Mouse (Mus musculus) adipocyte (in vitro differentiated cells): ENCODE results near the gene Gla.
A peak's percentile ranks its signal among the peaks of the same experiment; 100 is the strongest.

Experiments
- DNase-seq: peaks from one replicate; pipeline ENCODE4 v3.0.0-alpha.2; 2016; ENCODE audit warnings: low spot score

The Gla gene

GRCm38 (mm10) chrX:134600659-134601379 lies at the start of gene Gla, which contains the start of gene Hnrnph2:
Gene Gla, minus strand, starts transcription at chrX:134601125.
Gene Hnrnph2, plus strand, starts transcription at chrX:134601179.
- peak; percentile 98 for DNase-seq

- DNase-seq: peak; percentile 89
Observed at GRCm38 (mm10) chrX:134648031-134648692, 47.2 kb upstream of the Gla start.

DNA sequence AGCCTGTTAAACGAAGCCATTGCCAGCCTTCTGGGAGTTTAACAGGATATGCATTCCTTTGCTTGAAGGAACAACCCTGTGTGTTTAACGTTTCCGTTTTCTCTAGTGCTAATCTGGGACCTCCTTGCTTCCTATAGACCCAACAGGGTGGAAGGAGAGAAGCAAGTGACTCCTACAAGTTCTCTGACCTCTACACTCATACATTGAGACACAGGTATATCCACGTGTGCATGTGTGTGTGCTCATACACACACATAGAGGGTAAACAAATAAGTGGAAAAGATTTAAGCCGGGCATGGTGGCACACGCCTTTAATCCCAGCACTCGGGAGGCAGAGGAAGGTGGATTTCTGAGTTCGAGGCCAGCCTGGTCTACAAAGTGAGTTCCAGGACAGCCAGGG lies 46.5 kb upstream of the Gla start:
- DNase-seq: no peak

- no peak for DNase-seq
Observed at GRCm38 (mm10) chrX:134646338-134646737, 45.4 kb upstream of the Gla start.

DNA sequence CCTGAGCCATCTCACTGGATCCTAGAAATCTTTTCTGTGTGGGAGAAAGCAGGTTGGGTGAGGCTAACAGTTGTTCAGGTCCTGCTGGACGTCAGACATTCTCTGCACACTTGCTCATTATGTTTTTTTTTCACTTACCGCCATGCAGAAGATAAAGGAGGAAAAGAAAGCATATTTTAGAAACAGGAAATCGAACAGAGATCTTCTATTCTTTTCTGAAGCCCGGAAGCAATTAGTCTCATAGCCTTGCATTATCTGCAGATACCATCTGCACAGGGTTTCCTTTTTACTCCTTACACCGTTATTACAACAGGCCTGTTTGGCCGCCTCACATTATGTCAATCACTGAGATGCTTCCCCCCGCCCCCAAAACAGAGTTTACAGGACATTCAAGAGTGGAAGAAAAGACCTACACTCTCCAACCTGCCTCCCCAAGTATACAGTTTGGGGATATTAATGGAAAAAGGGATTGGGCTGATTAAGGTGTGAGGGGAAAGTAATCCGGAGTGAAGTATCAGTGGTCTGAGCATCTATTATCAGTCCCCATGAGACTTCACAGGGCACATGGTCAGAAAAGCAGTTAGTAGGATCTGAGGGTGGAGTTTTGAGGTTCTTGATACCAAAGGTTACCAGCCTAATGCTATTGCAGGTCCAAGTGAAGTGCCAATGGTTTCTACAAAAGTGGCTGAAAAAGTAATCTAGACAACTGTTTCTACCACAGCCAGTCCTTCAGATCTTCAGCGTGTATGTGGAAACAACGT lies 40.3 kb upstream of the Gla start:
- no peak for DNase-seq

DNA sequence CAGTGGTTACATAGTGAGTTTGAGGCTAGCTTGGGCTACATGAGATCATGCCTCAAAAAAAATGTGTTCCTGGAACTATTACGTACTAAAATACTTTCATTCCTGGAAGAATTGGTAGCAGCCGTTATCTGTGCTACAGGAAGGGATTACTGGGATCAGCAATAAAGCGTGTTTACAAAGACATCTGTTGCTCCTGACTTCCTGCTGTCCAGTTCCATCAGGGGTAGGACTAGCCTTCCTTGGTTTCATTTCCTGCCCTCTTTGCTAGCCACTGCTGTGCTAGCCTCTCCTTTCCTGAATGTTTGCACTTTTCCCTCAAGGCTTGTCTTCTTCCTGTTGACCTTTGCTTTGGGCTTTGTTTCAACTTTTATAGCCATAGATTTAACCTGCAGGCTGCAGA lies 34.9 kb upstream of the Gla start:
- DNase-seq: no peak

GRCm38 (mm10) chrX:134635111-134635510 lies 34.2 kb upstream of the Gla start:
- DNase-seq: no peak

DNA sequence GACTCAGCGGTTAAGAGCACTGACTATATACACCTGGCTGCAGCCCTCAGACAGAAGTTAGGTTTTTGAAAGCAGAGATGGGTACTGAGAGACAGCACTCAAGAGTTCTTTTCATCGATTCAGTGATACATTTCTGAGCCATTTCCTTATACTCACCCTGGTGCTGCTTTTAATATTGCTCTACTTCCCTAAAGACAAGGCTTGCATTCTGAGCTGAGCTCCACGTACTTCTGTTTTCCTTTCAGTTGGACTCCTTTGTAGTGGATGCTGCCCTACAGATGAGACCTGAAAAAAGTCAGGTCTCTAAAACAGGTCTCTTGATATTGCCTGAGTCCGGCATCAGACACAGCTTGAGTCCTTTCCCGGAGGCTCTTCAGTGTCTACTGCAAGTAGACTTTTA lies 31.8 kb upstream of the Gla start:
- DNase-seq: no peak

- DNase-seq: no peak
Observed at GRCm38 (mm10) chrX:134628200-134628599, 27.3 kb upstream of the Gla start.

DNA sequence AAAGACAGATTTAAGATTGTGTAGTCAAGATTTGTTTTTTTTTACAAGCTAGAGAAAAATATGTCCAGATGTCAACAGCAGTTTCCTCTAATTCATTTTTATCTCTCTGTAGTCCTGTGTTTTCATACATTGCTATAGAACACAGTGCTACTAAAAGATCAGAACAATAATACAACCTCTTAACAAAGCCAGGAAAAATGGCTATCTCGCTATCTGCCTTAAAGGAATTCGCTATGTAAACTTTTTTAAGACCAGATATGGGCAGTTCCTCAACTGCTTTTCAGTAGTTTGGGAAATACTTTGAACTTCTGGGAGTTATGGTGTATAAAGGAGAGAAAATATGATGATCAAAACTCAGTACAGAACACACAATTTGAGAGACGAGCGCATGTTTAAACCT lies 22.4 kb upstream of the Gla start:
- no peak for DNase-seq

DNA sequence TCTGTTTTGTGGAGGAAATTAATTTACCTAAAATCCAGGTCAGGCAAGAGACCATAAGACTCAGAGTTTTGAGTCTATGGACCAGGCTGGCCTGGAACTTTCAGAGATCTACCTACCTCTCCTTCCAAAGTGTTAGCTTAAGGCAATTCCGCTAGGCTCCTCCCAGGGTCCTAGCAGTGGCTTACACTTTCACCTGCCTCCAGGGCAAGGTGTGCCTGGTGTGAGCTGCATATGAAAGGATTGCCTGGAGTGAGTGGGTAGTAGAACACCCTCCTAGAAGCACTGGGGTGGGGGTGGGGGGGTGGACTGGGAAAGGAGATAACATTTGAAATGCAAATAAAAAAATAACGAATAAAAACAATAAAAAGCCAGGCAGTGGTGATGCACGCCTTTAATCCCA lies 20.8 kb upstream of the Gla start:
- no peak for DNase-seq

DNA sequence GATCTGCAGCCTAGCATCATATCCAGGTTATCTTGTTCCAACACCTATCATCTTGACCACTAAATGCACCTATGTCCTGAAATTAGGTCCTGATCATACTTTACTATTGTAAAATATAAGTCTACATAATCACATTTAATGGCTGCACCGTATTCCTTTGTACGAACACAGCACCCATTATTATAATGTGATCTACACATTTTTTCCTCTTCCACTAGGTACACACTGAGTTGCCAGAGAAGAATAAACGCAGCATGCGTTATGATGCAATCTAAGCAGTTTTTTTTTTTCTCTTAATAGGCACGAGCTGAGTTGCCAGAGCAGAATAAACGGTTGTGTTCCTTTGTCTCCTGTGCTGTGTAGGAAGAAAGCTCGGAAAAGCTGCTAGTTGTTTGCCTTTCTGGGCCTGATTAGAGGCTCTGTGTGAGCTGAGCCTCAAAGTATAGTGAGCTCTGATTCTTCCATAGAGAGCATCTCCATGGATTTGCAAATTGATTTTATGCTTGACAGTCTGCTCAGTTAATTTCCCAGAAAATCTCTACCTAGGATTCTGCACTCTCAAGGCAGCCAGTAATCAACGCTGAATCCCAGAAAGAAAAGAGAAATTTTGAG lies 19.4 kb upstream of the Gla start:
- no peak for DNase-seq

GRCm38 (mm10) chrX:134619695-134620094 lies 18.8 kb upstream of the Gla start:
- DNase-seq: no peak

DNA sequence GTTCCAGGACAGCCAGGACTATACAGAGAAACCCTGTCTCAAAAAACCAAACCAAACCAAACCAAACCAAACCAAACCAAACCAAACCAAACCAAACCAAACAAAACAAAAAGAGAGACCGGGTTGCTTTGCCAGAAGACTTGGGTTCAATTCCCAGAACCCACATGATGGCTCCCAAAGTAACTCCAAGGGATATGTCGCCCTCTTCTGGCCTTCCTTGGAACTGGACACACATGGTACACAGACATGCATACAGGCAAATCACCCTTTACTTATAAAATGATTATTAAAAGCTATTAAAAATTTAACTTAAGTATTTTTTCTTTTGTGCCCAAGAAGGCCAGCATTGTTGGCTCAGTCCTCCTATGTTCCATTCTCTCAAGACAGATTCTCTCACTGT lies 13.4 kb upstream of the Gla start:
- DNase-seq: no peak

DNA sequence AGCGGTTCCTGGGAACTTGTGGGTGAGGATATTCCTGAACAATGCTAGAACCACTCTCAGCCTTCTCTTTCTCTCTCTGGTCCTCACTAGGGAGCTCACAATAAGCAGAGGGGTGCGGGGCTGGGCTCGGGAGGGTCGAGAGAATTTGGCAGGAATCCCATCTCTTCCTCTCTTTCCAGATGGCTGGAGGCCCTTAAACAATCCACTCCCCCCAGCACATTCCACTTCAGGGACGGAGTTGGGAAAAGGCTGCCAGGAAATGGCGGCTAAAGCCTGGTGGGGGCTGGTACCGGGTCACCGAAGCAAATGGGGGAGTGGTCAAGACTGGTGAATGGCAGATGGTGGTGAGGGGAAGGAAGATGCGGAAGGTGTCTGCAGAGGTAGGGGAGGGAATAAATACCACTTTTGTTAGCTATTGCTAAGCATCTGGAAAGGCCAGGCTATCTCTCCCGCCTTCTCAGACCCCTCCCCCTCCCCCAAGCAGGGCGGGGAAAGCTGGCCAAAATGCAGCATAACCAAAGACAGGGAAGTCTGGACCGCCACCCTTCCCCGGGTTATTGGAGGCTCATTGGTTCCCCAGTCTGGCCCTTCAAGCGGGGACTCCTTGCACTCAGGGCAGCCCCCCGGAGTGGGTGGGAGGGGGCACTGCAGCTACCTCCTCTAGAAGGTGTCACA lies 11.5 kb upstream of the Gla start:
- DNase-seq: no peak

- DNase-seq: no peak
Observed at GRCm38 (mm10) chrX:134610984-134611383, 10.1 kb upstream of the Gla start.

DNA sequence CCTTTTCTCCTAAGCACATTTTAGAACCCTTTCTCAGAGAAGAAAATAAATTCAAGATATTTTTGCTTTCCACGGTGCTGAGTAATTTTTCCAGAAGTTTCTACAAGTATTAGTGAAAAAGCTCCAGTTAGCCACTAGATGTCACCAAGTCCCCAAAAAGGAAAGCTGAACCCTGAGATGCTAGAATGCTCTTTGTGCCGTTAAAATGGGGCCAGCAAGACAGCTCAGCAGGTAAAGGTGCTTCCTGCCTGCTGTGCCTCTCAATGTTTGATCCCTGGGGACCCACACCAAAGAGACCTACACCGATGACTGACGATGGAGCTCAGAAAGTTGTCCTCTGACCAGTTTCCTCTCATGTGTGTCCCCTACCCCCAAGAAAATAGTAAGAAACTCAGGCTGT lies 8.5 kb upstream of the Gla start:
- peak; percentile 62 for DNase-seq

DNA sequence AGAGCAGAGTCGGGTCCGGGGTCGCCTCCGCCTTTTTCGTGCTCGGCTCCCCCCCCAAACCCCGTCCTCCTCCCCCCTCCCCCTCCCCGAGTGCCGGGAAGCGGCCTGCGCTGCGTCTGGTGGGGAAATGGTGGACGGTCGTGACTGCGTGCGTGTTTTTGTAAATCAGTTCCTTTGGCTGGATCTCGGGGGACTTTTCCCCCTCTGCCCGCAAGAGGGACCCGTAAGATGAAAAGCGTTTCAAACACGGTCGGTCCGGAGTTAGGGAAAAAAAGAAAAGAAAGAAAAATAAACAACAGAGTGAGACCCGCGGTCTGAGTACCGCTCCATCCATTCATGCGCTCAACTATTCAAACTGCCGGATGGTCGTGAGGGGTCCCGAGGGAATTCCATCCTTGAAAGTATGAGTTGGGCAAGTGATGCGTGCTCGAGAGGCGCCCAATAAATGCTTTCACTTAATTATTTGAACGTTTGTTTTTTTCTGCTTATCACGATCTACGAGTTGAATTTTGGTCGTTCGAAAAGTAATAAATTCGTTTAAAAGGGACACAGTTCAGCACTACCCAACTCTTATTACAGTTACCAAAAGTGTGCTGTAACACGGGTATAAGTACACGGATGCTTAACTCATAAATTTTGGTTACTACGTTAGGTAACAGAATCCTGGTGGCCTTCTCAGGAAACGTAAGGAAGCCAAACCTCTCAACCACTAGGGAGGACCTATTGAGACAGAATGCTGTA lies 625 bp upstream of the Gla start:
- peak; percentile 34 for DNase-seq

- DNase-seq: peak; percentile 18
Observed at GRCm38 (mm10) chrX:134599922-134600565, 881 bp downstream of the Gla start.

GRCm38 (mm10) chrX:134589836-134590235 lies 11.1 kb downstream of the Gla start:
- DNase-seq: no peak

- DNase-seq: no peak
Observed at GRCm38 (mm10) chrX:134588997-134589396, 11.9 kb downstream of the Gla start.
